In genomic region chr1:160263053-160263452, GRCm38 (mm10) we compare ENCODE assay signal across 16 mouse cellular contexts. TPM values are rescaled to one million over a fixed set of nuclear protein-coding genes. Genes with fewer than 3 reads are reported as not detected.
DNase-seq lines count a peak whose midpoint lies in the region; ATAC-seq and TF ChIP-seq lines count a peak whose summit lies in the region.
"Had no signal": no experiment of that assay in that cellular context is flagged by ENCODE, and none has a peak within 500 bp of the region (broad histone marks: within the 10 kb centered on the region; RNA-seq: fewer than 3 reads in every experiment).

No protein-coding gene starts in this region.

- peak; percentile 91 for DNase-seq in 3T3-L1 (ENCODE audit: low read depth, low spot score)
- DNase-seq in 416B (ENCODE audit: low read depth) = peak; percentile 58
- DNase-seq in layer of hippocampus, adult 9-10 months (ENCODE audit: low spot score) = no peak
- DNase-seq in kidney, adult 11 months = no peak
- no peak for DNase-seq in gastrocnemius, postnatal 36 days
- DNase-seq: cerebellum, postnatal 10 days; heart, adult 18-20 months; layer of hippocampus, postnatal 36 days; left cerebral cortex, postnatal 4 days; liver, embryonic 13.5 days; right cerebral cortex, postnatal 14 days; thymus, postnatal 36 days had no signal

- TF ChIP-seq POLR2A in embryonic fibroblast, embryonic 13.5 days (IDR thresholded peaks at IDR 0.05; ENCODE audit: low read depth, low read length) = no peak

- peak; percentile 81 for ATAC-seq in megakaryocyte progenitor cell, adult 5-6 weeks (replicated peaks; ENCODE audit: poor library complexity)
- ATAC-seq: forebrain, embryonic 14.5 days; hindbrain, postnatal 0 days had no signal

- intact Hi-C loops in gastrocnemius, postnatal 36 days (cut with DNase I) = no loop called here

- H3K4me1 ChIP-seq in embryonic fibroblast, embryonic 13.5 days (ENCODE audit: control insufficient read depth, insufficient read depth, low read length) = peaks cover 15% of the 10 kb centered on the region

- TF ChIP-seq CTCF in embryonic fibroblast, embryonic 13.5 days (IDR thresholded peaks at IDR 0.05; ENCODE audit: borderline replicate concordance, insufficient read depth, low read length) = no peak

- peak overlapping the region; percentile 60 for H3K27ac ChIP-seq in embryonic fibroblast, embryonic 13.5 days (ENCODE audit: insufficient read depth, low read length)
- H3K27ac ChIP-seq: liver, embryonic 13.5 days had no signal

- H3K4me3 ChIP-seq in embryonic fibroblast, embryonic 13.5 days (ENCODE audit: insufficient read depth, low read length) = no peak overlapping the region
- H3K4me3 ChIP-seq: liver, embryonic 13.5 days had no signal

RNA-seq across cellular contexts. Expression of gene Cacybp, which starts 50.4 kb away (rescaled TPM):
- polyA plus RNA-seq in embryonic fibroblast, embryonic 13.5 days (2011; ENCODE audit: insufficient read length, low read depth, missing spikeins) = 130 and 138 TPM in 2 replicates
- total RNA-seq in megakaryocyte progenitor cell, adult 5-6 weeks (2015) = 338 and 369 TPM in 2 replicates
- total RNA-seq in megakaryocyte progenitor cell, adult 5-6 weeks (2017) = 281 and 317 TPM in 2 replicates
- total RNA-seq in gastrocnemius, postnatal 36 days (2021) = 10 to 100 TPM; 43.8 to 49.1 TPM

Comparison
In these comparisons a context has a peak if more than half of its experiments do, and no peak if none do; other contexts are left out.
1. DNase-seq: peak in 3T3-L1 (single experiment) and 416B (single experiment); none in layer of hippocampus, adult 9-10 months (single experiment), kidney, adult 11 months (single experiment) and gastrocnemius, postnatal 36 days (0 of 2).
2. RNA of gene Cacybp, which starts 50.4 kb away (total RNA-seq): 281 to 369 TPM in megakaryocyte progenitor cell, adult 5-6 weeks; 43.8 to 49.1 TPM in gastrocnemius, postnatal 36 days; every median in the first group is over 4 times any median in the second.